Mouse (Mus musculus) kidney, adult 2 months (tissue): ENCODE measurements around the gene Hist1h2bn.

ENCODE experiments used
- CTCF ChIP-seq: fragments of 200-500 bp; conservative IDR thresholded peaks from 2 replicates; pipeline ENCODE4 v1.5.1; 2011; ENCODE audit warnings: low read depth, mild to moderate bottlenecking, control low read depth, low read length, moderate library complexity, mixed read lengths; ENCODE audit not compliant: insufficient read depth, insufficient read length
- POLR2A ChIP-seq: fragments of 200-500 bp; IDR thresholded peaks from one replicate; pipeline ENCODE4 v1.6.1; 2011; ENCODE audit warnings: low read depth, low read length, control low read depth

- TF ChIP-seq CTCF (no peak), POLR2A (no peak)
Observed at GRCm38 (mm10) chr13:21706669-21707068, 47.3 kb upstream of the Hist1h2bn start.
